17 mouse cellular contexts compared by ENCODE assay signal in genomic region chr4:58883841-58884240, GRCm38 (mm10). TPM values are rescaled to one million over a fixed set of nuclear protein-coding genes. Genes with fewer than 3 reads are reported as not detected.
"Had no signal": no experiment of that assay in that cellular context is flagged by ENCODE, and none has a peak within 500 bp of the region (broad histone marks: within the 10 kb centered on the region; RNA-seq: fewer than 3 reads in every experiment).

No protein-coding gene starts in this region.

- H3K27ac ChIP-seq: neural tube, embryonic 13.5 days; neural tube, embryonic 15.5 days; stomach, embryonic 15.5 days; stomach, postnatal 0 days had no signal

- H3K9ac ChIP-seq: neural tube, embryonic 13.5 days; neural tube, embryonic 15.5 days; stomach, embryonic 15.5 days had no signal

- H3K27me3 ChIP-seq: neural tube, embryonic 13.5 days; neural tube, embryonic 15.5 days; stomach, embryonic 15.5 days had no signal

- H3K4me1 ChIP-seq: neural tube, embryonic 13.5 days; stomach, embryonic 15.5 days had no signal

- DNase-seq: retina, postnatal 1 day; right cerebral cortex, adult 18-20 months; right cerebral cortex, postnatal 14 days; right cerebral cortex, postnatal 25 days; right cerebral cortex, postnatal 4 days; spleen, adult 18-20 months; thymus, adult 18-20 months; thymus, adult 2 months; thymus, postnatal 14 days; thymus, postnatal 25 days; thymus, postnatal 36 days; thymus, postnatal 4 days had no signal

- H3K36me3 ChIP-seq: stomach, embryonic 15.5 days had no signal

- H3K9me3 ChIP-seq: neural tube, embryonic 13.5 days; neural tube, embryonic 15.5 days; stomach, embryonic 15.5 days had no signal

- H3K4me2 ChIP-seq: neural tube, embryonic 13.5 days; neural tube, embryonic 15.5 days; stomach, embryonic 15.5 days had no signal

- H3K4me3 ChIP-seq: neural tube, embryonic 13.5 days; neural tube, embryonic 15.5 days; stomach, embryonic 15.5 days had no signal

RNA-seq across cellular contexts. Expression of gene Zkscan16, which starts 59.6 kb away (rescaled TPM):
- polyA plus RNA-seq: small intestine, adult 2 months had no signal
